Mouse (Mus musculus) testis, adult 10 weeks (tissue): Measurements from ENCODE around the gene Gm5624. TPM values are rescaled to one million over a fixed set of nuclear protein-coding genes. Genes with fewer than 3 reads are reported as not detected.

ENCODE experiments used
- polyA plus RNA-seq: library from polyadenylated mRNA; stranded (reverse); fragments of 350-450 nt; fragmentation: Illumina TruSeq; extraction: RNeasy Lipid Tissue Mini Kit (QIAGEN cat#74804); gene quantifications from one replicate; pipeline ENCODE4 v1.2.3, GENCODE M21; 2014; ENCODE audit warnings: low read depth, low replicate concordance

Gm5624 gene
- 31.5 TPM for polyA plus RNA-seq

DNA sequence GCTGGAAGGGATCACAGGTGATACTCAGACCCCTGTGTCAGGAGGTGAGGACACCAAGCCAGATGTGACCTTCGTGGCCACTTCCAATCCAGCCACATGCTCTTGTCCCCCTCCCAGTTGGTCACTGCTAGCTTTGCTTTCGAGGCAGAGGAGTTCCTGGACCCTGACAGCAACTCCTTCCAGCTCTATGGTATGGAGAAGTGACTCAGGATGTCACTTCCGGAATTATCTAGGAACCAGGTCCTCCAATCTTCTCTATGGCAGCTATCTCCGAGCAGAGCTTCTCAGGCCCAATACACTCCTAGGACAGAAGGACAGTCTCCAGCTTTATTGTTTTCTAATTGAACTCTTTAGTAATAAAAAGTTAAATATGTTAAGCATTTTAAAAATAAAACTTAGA, at the start of gene Gm5624:
TSS of gene Gm5624 (minus strand) at position 202 of the 400 bp plus-strand sequence.

GRCm38 (mm10) chr14:44582853-44583252, 44.9 kb downstream of the Gm5624 start, which contains the start of gene Gm8247:
Gm8247 (plus strand) TSS chr14:44583153.

GRCm38 (mm10) chr14:44517976-44518375, 109.8 kb downstream of the Gm5624 start, which contains the start of gene Gm17093:
Gm17093 (plus strand) TSS chr14:44518276.

Other genes with a start within 250 kb of the Gm5624 start
- 13.7 TPM for gene Gm3371, start 217.2 kb downstream of the Gm5624 start, polyA plus RNA-seq
- gene Gm8232, start 194.3 kb downstream of the Gm5624 start, polyA plus RNA-seq = 4.9 TPM
- gene BC061237, start 135.5 kb downstream of the Gm5624 start, polyA plus RNA-seq = 287 TPM
- not detected for gene Gm17093, start 109.7 kb downstream of the Gm5624 start, polyA plus RNA-seq
- gene Gm8247, start 44.8 kb downstream of the Gm5624 start, polyA plus RNA-seq = 4.3 TPM
- 9.5 TPM for gene Gm8257, start 78.5 kb upstream of the Gm5624 start, polyA plus RNA-seq
- 8.8 TPM for gene Gm8267, start 122.4 kb upstream of the Gm5624 start, polyA plus RNA-seq
- gene Ptgdr, start 231.4 kb upstream of the Gm5624 start, polyA plus RNA-seq = 0.81 TPM